Mouse (Mus musculus) testis, adult 10 weeks (tissue): ENCODE results near the gene Mss51. TPM values are rescaled to one million over a fixed set of nuclear protein-coding genes. Genes with fewer than 3 reads are reported as not detected.

Experiments
- polyA plus RNA-seq: library from polyadenylated mRNA; stranded (reverse); fragments of 350-450 nt; fragmentation: Illumina TruSeq; extraction: RNeasy Lipid Tissue Mini Kit (QIAGEN cat#74804); gene quantifications from one replicate; pipeline ENCODE4 v1.2.3, GENCODE M21; 2014; ENCODE audit warnings: low read depth, low replicate concordance

Mss51 gene
- 2.8 TPM for polyA plus RNA-seq

GRCm38 (mm10) chr14:20496603-20497002, at the start of gene Mss51:
TSS of gene Mss51 (minus strand) at chr14:20496901.

GRCm38 (mm10) chr14:20546415-20546814, 49.7 kb upstream of the Mss51 start, which contains the start of gene Ppp3cb:
TSS of gene Ppp3cb (minus strand) at chr14:20546573.

GRCm38 (mm10) chr14:20479291-20480194, 17.2 kb downstream of the Mss51 start, which contains the start of gene Anxa7:
TSS of gene Anxa7 (minus strand) at chr14:20480133.

GRCm38 (mm10) chr14:20451765-20452331, 44.9 kb downstream of the Mss51 start, which contains the start of gene Cfap70:
TSS of gene Cfap70 (minus strand) at chr14:20452226.

Other genes starting within 250 kb of the Mss51 start
- not detected for gene Kcnk16, start 227.7 kb downstream of the Mss51 start, polyA plus RNA-seq
- gene Nudt13, start 202.2 kb downstream of the Mss51 start, polyA plus RNA-seq: 2.2 TPM
- 33.9 TPM for gene Ecd, start 148.8 kb downstream of the Mss51 start, polyA plus RNA-seq
- gene Fam149b, start 148.7 kb downstream of the Mss51 start, polyA plus RNA-seq: 44.6 TPM
- 236 TPM for gene Dnajc9, start 108.0 kb downstream of the Mss51 start, polyA plus RNA-seq
- 4.3 TPM for gene Mrps16, start 103.3 kb downstream of the Mss51 start, polyA plus RNA-seq
- 352 TPM for gene Cfap70, start 44.7 kb downstream of the Mss51 start, polyA plus RNA-seq
- 20.7 TPM for gene Anxa7, start 16.8 kb downstream of the Mss51 start, polyA plus RNA-seq
- 80.2 TPM for gene Ppp3cb, start 49.7 kb upstream of the Mss51 start, polyA plus RNA-seq
- 12.8 TPM for gene Usp54, start 144.2 kb upstream of the Mss51 start, polyA plus RNA-seq
- 0.22 TPM for gene Myoz1, start 159.6 kb upstream of the Mss51 start, polyA plus RNA-seq
- gene Synpo2l, start 171.5 kb upstream of the Mss51 start, polyA plus RNA-seq: 0.15 TPM
- gene Sec24c, start 177.4 kb upstream of the Mss51 start, polyA plus RNA-seq: 38.8 TPM
- gene Fut11, start 198.1 kb upstream of the Mss51 start, polyA plus RNA-seq: 4.8 TPM
- 71.1 TPM for gene Chchd1, start 206.1 kb upstream of the Mss51 start, polyA plus RNA-seq
- gene Zswim8, start 210.7 kb upstream of the Mss51 start, polyA plus RNA-seq: 11.4 TPM
- gene Ndst2, start 237.7 kb upstream of the Mss51 start, polyA plus RNA-seq: 4.3 TPM